Mouse (Mus musculus) liver, postnatal 0 days (tissue): ENCODE measurements around the gene 1700017D01Rik. TPM values are rescaled to one million over a fixed set of nuclear protein-coding genes. Genes with fewer than 3 reads are reported as not detected.
A peak's percentile ranks its signal among the peaks of the same experiment; 100 is the strongest.

Source experiments
- ATAC-seq: fragments of 200-750 bp; cut with Nextera tagmentation; 2 replicates; pipeline ENCODE4 v1.8.0; 2017; ENCODE audit warnings: mild to moderate bottlenecking, moderate library complexity
- DNase-seq: peaks from one replicate; pipeline ENCODE4 v3.0.0-alpha.2; 2016
- H3K27ac ChIP-seq: fragments of 300-500 bp; sonication (generic); 2 replicates; pipeline ENCODE4 v1.5.1; 2014; ENCODE audit warnings: antibody characterized with exemption, moderate library complexity, mild to moderate bottlenecking, low read depth
- H3K27me3 ChIP-seq: fragments of 300-500 bp; sonication (generic); 2 replicates; pipeline ENCODE4 v1.6.1; 2014; ENCODE audit warnings: low read length, control low read depth, mixed read lengths; ENCODE audit not compliant: insufficient read depth
- H3K36me3 ChIP-seq: fragments of 300-500 bp; sonication (generic); replicated peaks from 2 replicates; pipeline ENCODE4 v1.6.1; 2014; ENCODE audit warnings: mild to moderate bottlenecking, control low read depth, low read length, moderate library complexity, mixed read lengths; ENCODE audit not compliant: insufficient read depth
- H3K4me1 ChIP-seq: fragments of 300-500 bp; sonication (generic); 2 replicates; pipeline ENCODE4 v1.6.1; 2014; ENCODE audit warnings: antibody characterized with exemption, mild to moderate bottlenecking, control low read depth; ENCODE audit not compliant: insufficient read depth
- H3K4me2 ChIP-seq: fragments of 300-500 bp; sonication (generic); 2 replicates; pipeline ENCODE4 v1.6.1; 2014; ENCODE audit warnings: low read depth, mild to moderate bottlenecking, low read length, moderate library complexity, mixed read lengths
- H3K4me3 ChIP-seq: fragments of 300-500 bp; sonication (generic); 2 replicates; pipeline ENCODE4 v1.5.1; 2014; ENCODE audit warnings: low read depth, low read length
- H3K9ac ChIP-seq: fragments of 300-500 bp; sonication (generic); replicated peaks from 2 replicates; pipeline ENCODE4 v1.6.1; 2014; ENCODE audit warnings: mild to moderate bottlenecking, moderate library complexity
- H3K9me3 ChIP-seq: fragments of 300-500 bp; sonication (generic); 2 replicates; pipeline ENCODE4 v1.6.1; 2016; ENCODE audit warnings: mild to moderate bottlenecking, control low read depth, low read length, mixed read lengths
- CTCF ChIP-seq: sonication (generic); IDR thresholded peaks from 2 replicates; pipeline ENCODE4 v1.5.1; 2016; ENCODE audit warnings: antibody characterized with exemption, low read depth
- EP300 ChIP-seq: IDR thresholded peaks from 2 replicates; pipeline ENCODE4 v1.6.1; 2016; ENCODE audit warnings: antibody characterized with exemption, low read depth, mild to moderate bottlenecking
- WGBS: fragments of 180-500 bp; shearing (Covaris S2); extraction: QIAGEN DNeasy Blood & Tissue Kit; methylation state at CpG from one replicate; pipeline ENCODE4 v1.1.7; 2014; ENCODE audit not compliant: insufficient replicate concordance; 5-methylcytosine and 5-hydroxymethylcytosine counted together
- polyA plus RNA-seq: library from polyadenylated mRNA; unstranded; fragments of >200 nt; fragmentation: Nextera tagmentation; extraction: Ambion mirVana; gene quantifications from 2 replicates; pipeline ENCODE4 v1.2.1, GENCODE M21; 2015

Gene 1700017D01Rik
- polyA plus RNA-seq, 1 experiment from 2014 or later: not detected

- Histone ChIP-seq H3K4me2 (peak overlapping the region; percentile 26; the same call in 1 of the 2 replicates), H3K27me3 (no peaks in the 10 kb centered on the region), H3K27ac (peak overlapping the region; percentile 69), H3K9ac (no peak overlapping the region), H3K9me3 (no peaks in the 10 kb centered on the region), H3K4me3 (no peak overlapping the region), H3K4me1 (peaks cover 18% of the 10 kb centered on the region), H3K36me3 (no peaks in the 10 kb centered on the region)
- DNase-seq (no peak), ATAC-seq (no peak)
- TF ChIP-seq CTCF (no peak), EP300 (no peak)
- WGBS: 48% methylated on average over 2 of the region's 2 CpGs
Observed at GRCm38 (mm10) chr19:11050286-11050685, 80.4 kb downstream of the 1700017D01Rik start.

- H3K4me1 ChIP-seq: peaks cover 20% of the 10 kb centered on the region
- ATAC-seq (no peak), DNase-seq (no peak)
- H3K27ac ChIP-seq: peak overlapping the region; percentile 69; the same call in 1 of the 2 replicates
- H3K4me2 ChIP-seq: peak overlapping the region; percentile 26; the same call in 1 of the 2 replicates
- H3K36me3 ChIP-seq: no peaks in the 10 kb centered on the region
- H3K27me3 ChIP-seq: no peaks in the 10 kb centered on the region
- TF ChIP-seq CTCF (no peak), EP300 (no peak)
- H3K9me3 ChIP-seq: no peaks in the 10 kb centered on the region
- no peak overlapping the region for H3K9ac ChIP-seq
- H3K4me3 ChIP-seq: no peak overlapping the region
Observed at GRCm38 (mm10) chr19:11049426-11049825, 81.2 kb downstream of the 1700017D01Rik start.

GRCm38 (mm10) chr19:11048503-11048902, 82.2 kb downstream of the 1700017D01Rik start:
- ATAC-seq (no peak), DNase-seq (no peak)
- no peak overlapping the region for H3K4me3 ChIP-seq
- H3K4me1 ChIP-seq: peaks cover 20% of the 10 kb centered on the region
- no peaks in the 10 kb centered on the region for H3K27me3 ChIP-seq
- no peak overlapping the region for H3K9ac ChIP-seq
- TF ChIP-seq EP300 (no peak), CTCF (no peak; the same call in 1 of the 2 replicates)
- WGBS: 50% methylated on average over 1 of the region's 1 CpGs
- H3K4me2 ChIP-seq: no peak overlapping the region
- no peaks in the 10 kb centered on the region for H3K9me3 ChIP-seq
- H3K27ac ChIP-seq: 0 out of 2 replicates have a peak overlapping the region, but pooled peaks have one; percentile 31
- H3K36me3 ChIP-seq: no peaks in the 10 kb centered on the region

GRCm38 (mm10) chr19:11048009-11048408, 82.7 kb downstream of the 1700017D01Rik start:
- Histone ChIP-seq H3K9me3 (no peaks in the 10 kb centered on the region), H3K4me3 (no peak overlapping the region), H3K27me3 (no peaks in the 10 kb centered on the region), H3K4me1 (peaks cover 20% of the 10 kb centered on the region), H3K4me2 (no peak overlapping the region), H3K27ac (peak overlapping the region; percentile 44), H3K36me3 (no peaks in the 10 kb centered on the region), H3K9ac (no peak overlapping the region)
- ATAC-seq (no peak), DNase-seq (no peak)
- no peak for TF ChIP-seq EP300
- TF ChIP-seq CTCF: no peak; the same call in 1 of the 2 replicates
- 32% methylated on average over 6 of the region's 6 CpGs for WGBS

Other genes starting within 250 kb of the 1700017D01Rik start
- 12.8 and 13.2 TPM in 2 replicates for gene Tmem109, start 248.9 kb downstream of the 1700017D01Rik start, polyA plus RNA-seq
- 10.2 and 12.7 TPM in 2 replicates for gene Prpf19, start 235.6 kb downstream of the 1700017D01Rik start, polyA plus RNA-seq
- not detected in 2 replicates for gene Zp1, start 210.2 kb downstream of the 1700017D01Rik start, polyA plus RNA-seq
- not detected in 2 replicates for gene Ptgdr2, start 193.7 kb downstream of the 1700017D01Rik start, polyA plus RNA-seq
- gene Ccdc86, start 181.6 kb downstream of the 1700017D01Rik start, polyA plus RNA-seq: 11.6 and 12.4 TPM in 2 replicates
- not detected in 2 replicates for gene Ms4a10, start 156.2 kb downstream of the 1700017D01Rik start, polyA plus RNA-seq
- gene Ms4a15, start 137.6 kb downstream of the 1700017D01Rik start, polyA plus RNA-seq: not detected in 2 replicates
- not detected in 2 replicates for gene Ms4a18, start 112.8 kb downstream of the 1700017D01Rik start, polyA plus RNA-seq
- 0.13 and 0.26 TPM in 2 replicates for gene Ms4a8a, start 49.8 kb downstream of the 1700017D01Rik start, polyA plus RNA-seq
- gene 1700025F22Rik, start 34.4 kb upstream of the 1700017D01Rik start, polyA plus RNA-seq: not detected in 2 replicates
- gene Ms4a13, start 65.9 kb upstream of the 1700017D01Rik start, polyA plus RNA-seq: not detected in 2 replicates
- gene Ms4a12, start 101.6 kb upstream of the 1700017D01Rik start, polyA plus RNA-seq: not detected in 2 replicates
- gene Ms4a1, start 135.4 kb upstream of the 1700017D01Rik start, polyA plus RNA-seq: 3.3 and 3.8 TPM in 2 replicates
- gene Ms4a5, start 153.0 kb upstream of the 1700017D01Rik start, polyA plus RNA-seq: not detected in 2 replicates
- gene Ms4a14, start 183.6 kb upstream of the 1700017D01Rik start, polyA plus RNA-seq: 0.02 TPM in 1 of 2 replicates, not detected in the other
- 2.9 and 3.5 TPM in 2 replicates for gene Ms4a7, start 205.3 kb upstream of the 1700017D01Rik start, polyA plus RNA-seq
- 2.8 and 3.2 TPM in 2 replicates for gene Ms4a4a, start 244.6 kb upstream of the 1700017D01Rik start, polyA plus RNA-seq